Mouse (Mus musculus) WW6 (cell line): Measurements from ENCODE around the gene Pramef6.
"Not testable (repeated sequence)": the region's sequence is repeated elsewhere in the genome, so short reads cannot be mapped to it uniquely, and the experiment has no call there.

Source experiments
- DNase-seq: peaks from one replicate; pipeline ENCODE4 v3.0.0-alpha.2; 2013; ENCODE audit warnings: low read depth, low spot score

The Pramef6 gene

DNA sequence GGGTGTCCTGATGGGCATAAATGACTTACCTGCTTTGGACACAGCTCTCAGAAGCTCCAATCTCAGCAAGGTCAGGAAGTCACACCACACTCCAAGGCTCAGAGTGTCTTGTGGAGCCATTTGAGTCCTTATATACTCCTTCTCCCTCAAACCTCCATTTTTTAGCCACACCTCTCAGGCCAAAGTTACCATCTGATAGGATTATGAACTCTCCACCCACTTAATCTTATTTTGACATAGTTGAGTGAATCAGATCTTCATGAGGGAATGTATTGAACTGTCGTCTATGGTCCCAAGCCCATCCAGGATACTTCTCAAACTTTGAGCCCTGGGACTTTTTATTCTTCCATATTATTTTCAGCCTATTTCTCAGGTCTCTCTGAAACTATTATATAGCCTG, at the start of gene Pramef6:
Gene Pramef6, minus strand, starts transcription at position 101 of the 400 bp plus-strand sequence.
- DNase-seq = not testable (repeated sequence)

GRCm38 (mm10) chr4:143894406-143894805, 5.8 kb downstream of the Pramef6 start:
- DNase-seq = not testable (repeated sequence)

- DNase-seq = not testable (repeated sequence)
Measured at GRCm38 (mm10) chr4:143882371-143882770, 17.8 kb downstream of the Pramef6 start.

GRCm38 (mm10) chr4:143846197-143846596, 54.0 kb downstream of the Pramef6 start, which contains the start of gene Gm13103:
Gm13103 (plus strand) TSS chr4:143846497.
- DNase-seq = not testable (repeated sequence)
